Mouse (Mus musculus): ENCODE results near the gene Rps19bp1. TPM values are rescaled to one million over a fixed set of nuclear protein-coding genes. Genes with fewer than 3 reads are reported as not detected.

The Rps19bp1 gene
- polyA plus RNA-seq (2012; rRNA removed): 25.8 and 29.9 TPM in 2 replicates

DNA sequence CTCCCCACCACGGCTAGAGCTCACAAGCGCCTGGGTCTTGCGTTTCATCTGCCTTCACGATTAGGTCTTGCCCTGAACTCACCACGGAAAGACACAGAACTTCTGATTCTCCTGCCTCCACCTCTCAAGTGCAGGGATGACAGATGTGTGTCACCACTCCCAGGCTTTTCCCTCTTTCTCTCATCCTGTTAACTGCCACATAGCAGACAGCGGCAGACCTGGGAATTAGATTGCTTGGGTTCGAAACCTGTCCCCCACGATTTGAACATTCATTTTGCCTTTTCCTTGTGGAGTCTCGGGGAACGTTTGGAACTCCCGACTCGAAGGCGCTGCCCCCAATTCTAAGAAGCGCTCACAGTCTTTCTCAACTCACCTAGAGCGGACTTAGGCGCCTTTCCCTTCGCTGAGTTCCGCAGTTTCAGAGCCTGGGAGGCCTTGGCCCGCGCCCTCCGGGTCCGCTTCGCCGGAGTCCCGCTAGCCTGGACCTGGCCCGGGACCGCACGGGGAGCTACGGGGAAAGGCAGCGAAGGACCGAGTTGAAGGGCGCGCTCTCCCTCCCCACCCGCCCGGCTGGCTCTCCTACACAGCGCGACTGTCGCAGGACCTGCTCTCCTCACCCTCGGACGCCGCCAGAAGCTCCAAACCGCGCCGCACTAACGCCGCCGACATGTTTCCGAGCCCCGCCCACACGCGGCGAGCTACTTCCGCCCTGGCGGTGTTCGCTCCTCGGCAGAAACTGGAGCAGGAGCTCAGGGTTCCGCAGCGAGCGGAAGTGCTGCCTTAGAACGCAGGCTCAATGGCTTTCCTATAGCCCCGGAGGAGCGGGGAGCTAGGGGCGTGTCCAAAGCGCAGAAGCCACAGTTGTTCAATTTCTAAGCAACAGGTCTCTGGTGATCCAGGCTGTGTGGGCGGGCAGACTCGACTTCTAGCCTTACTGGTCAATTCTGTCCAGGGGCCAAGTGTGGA lies at the start of gene Rps19bp1:
Gene Rps19bp1, minus strand, starts transcription at position 706 of the 966 bp plus-strand sequence.
- Histone ChIP-seq H3K27ac (ENCODE audit: insufficient read depth, low read depth, low read length) (peak within 1 kb of the TSS; percentile 75), H3K4me3 (ENCODE audit: insufficient read depth, low read depth, low read length) (peak within 1 kb of the TSS; percentile 85), H3K27me3 (replicated peaks; ENCODE audit: control insufficient read depth, insufficient read depth, low read length) (no peaks in the 10 kb centered on the region), H3K4me1 (ENCODE audit: control insufficient read depth, insufficient read depth, low read length) (peaks cover 11% of the 10 kb centered on the region; the same call in 1 of the 2 replicates), H3K36me3 (ENCODE audit: control insufficient read depth, insufficient read depth, low read length) (no peaks in the 10 kb centered on the region)
- TF ChIP-seq CTCF (conservative IDR thresholded peaks at IDR 0.05; ENCODE audit: insufficient read depth, insufficient read length, low read depth, low read length) (no peak), POLR2A (IDR thresholded peaks at IDR 0.05; ENCODE audit: low read depth, low read length) (peak; percentile 32)
- DNase-seq: peak; percentile 93
- WGBS: under 1% methylated on average over 66 of the region's 66 CpGs

DNA sequence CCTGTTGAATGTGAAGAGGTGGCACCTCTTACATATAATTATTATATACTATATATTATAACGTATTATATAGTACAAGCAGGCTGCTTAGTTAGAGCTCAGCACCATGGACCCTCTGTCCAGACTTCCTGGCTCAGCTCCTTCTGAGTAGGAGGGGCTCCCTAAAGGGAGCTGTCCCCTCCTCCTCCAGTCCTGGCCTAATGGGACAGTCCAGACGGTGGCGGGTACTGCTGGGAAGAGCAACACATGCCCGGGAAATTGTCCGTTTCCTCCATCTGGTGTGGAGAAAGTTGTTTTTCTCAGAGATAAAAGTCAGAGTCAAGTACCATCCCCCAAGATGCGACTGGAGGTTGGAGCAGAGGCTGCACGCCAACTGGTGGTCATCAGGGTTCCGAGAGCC lies 42.0 kb upstream of the Rps19bp1 start:
- no peak overlapping the region for H3K4me3 ChIP-seq (ENCODE audit: insufficient read depth, low read depth, low read length)
- no peak for DNase-seq
- WGBS: 36% methylated on average over 8 of the region's 8 CpGs

DNA sequence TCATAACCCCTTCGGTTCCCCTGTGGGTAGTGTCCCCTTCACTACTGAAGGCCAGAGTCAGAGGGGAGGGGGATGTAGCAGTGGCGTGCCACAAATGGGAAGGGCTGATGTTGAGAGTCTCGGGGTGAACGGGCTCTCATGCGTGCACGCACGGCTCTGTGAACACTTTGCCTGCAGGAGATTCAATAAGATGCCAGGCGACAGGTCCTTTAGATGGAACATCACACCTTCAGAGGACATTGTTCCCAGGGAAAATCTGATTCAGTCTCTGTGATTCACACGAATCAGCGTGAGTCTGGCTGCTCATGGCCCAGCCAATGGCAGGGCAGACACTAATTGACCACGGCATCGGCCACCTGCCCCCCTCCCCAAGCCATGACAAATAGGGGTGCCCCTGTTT lies 40.1 kb upstream of the Rps19bp1 start:
- WGBS: 64% methylated on average over 12 of the region's 12 CpGs
- Histone ChIP-seq H3K4me1 (ENCODE audit: control insufficient read depth, insufficient read depth, low read length) (no peaks in the 10 kb centered on the region), H3K36me3 (ENCODE audit: control insufficient read depth, insufficient read depth, low read length) (no peaks in the 10 kb centered on the region), H3K4me3 (ENCODE audit: insufficient read depth, low read depth, low read length) (no peak overlapping the region), H3K27me3 (replicated peaks; ENCODE audit: control insufficient read depth, insufficient read depth, low read length) (no peaks in the 10 kb centered on the region), H3K27ac (ENCODE audit: insufficient read depth, low read depth, low read length) (no peak overlapping the region)
- DNase-seq: no peak
- TF ChIP-seq POLR2A (IDR thresholded peaks at IDR 0.05; ENCODE audit: low read depth, low read length) (no peak), CTCF (conservative IDR thresholded peaks at IDR 0.05; ENCODE audit: insufficient read depth, insufficient read length, low read depth, low read length) (no peak)

More for the DNA sequence above, 42.0 kb upstream of the Rps19bp1 start:
- H3K36me3 ChIP-seq (ENCODE audit: control insufficient read depth, insufficient read depth, low read length): no peaks in the 10 kb centered on the region
- H3K4me1 ChIP-seq (ENCODE audit: control insufficient read depth, insufficient read depth, low read length): no peaks in the 10 kb centered on the region
- H3K27me3 ChIP-seq (replicated peaks; ENCODE audit: control insufficient read depth, insufficient read depth, low read length): no peaks in the 10 kb centered on the region
- TF ChIP-seq POLR2A (IDR thresholded peaks at IDR 0.05; ENCODE audit: low read depth, low read length) (no peak), CTCF (conservative IDR thresholded peaks at IDR 0.05; ENCODE audit: insufficient read depth, insufficient read length, low read depth, low read length) (no peak)
- H3K27ac ChIP-seq (ENCODE audit: insufficient read depth, low read depth, low read length): no peak overlapping the region

DNA sequence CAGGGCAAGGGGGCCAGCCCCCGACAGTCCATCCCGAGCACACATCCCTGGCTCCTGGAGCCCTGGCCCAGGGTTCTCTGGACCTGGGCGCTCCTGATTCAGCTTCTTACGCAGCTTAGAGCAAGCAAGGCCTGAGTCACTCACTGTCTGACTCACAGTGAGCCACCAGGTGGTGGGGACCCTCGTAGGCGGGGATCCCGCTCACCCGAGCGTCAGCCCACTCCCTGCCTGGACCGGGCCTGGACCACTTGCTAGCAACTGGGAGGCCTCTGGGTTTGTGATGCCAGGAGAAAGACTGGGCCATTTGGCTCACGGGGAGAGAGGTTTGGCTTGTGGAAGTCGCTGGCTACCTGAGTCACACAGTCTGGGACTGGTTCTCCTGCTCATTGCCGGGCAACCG lies 39.7 kb upstream of the Rps19bp1 start:
- H3K36me3 ChIP-seq (ENCODE audit: control insufficient read depth, insufficient read depth, low read length): no peaks in the 10 kb centered on the region
- no peak for DNase-seq
- H3K4me1 ChIP-seq (ENCODE audit: control insufficient read depth, insufficient read depth, low read length): no peaks in the 10 kb centered on the region
- H3K27ac ChIP-seq (ENCODE audit: insufficient read depth, low read depth, low read length): no peak overlapping the region
- TF ChIP-seq CTCF (conservative IDR thresholded peaks at IDR 0.05; ENCODE audit: insufficient read depth, insufficient read length, low read depth, low read length): no peak
- no peak for TF ChIP-seq POLR2A (IDR thresholded peaks at IDR 0.05; ENCODE audit: low read depth, low read length)
- H3K27me3 ChIP-seq (replicated peaks; ENCODE audit: control insufficient read depth, insufficient read depth, low read length): no peaks in the 10 kb centered on the region
- no peak overlapping the region for H3K4me3 ChIP-seq (ENCODE audit: insufficient read depth, low read depth, low read length)
- 53% methylated on average over 14 of the region's 14 CpGs for WGBS

DNA sequence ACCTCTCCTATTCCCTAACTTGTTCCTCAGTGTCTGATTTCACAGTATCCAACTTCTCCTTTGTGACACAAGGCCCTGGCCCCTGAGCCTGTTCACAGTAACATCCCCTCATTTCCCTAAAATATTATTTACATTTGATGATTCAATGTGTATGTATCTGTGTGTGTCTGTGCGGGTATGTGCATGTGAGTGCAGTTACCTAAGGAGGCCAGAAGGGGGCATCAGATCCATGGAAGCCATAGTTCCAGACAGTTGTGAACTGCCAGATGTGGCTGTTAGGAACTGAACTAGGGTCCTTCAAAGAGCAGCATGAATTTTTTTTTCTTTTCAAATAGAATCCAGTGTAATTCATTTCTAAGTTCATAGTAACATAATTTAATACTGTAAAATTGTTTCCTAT lies 33.0 kb upstream of the Rps19bp1 start:
- no peak overlapping the region for H3K27ac ChIP-seq (ENCODE audit: insufficient read depth, low read depth, low read length)
- H3K27me3 ChIP-seq (replicated peaks; ENCODE audit: control insufficient read depth, insufficient read depth, low read length): no peaks in the 10 kb centered on the region
- no peaks in the 10 kb centered on the region for H3K4me1 ChIP-seq (ENCODE audit: control insufficient read depth, insufficient read depth, low read length)
- DNase-seq: no peak
- H3K36me3 ChIP-seq (ENCODE audit: control insufficient read depth, insufficient read depth, low read length): no peaks in the 10 kb centered on the region
- 100% methylated on average over 1 of the region's 1 CpGs for WGBS
- H3K4me3 ChIP-seq (ENCODE audit: insufficient read depth, low read depth, low read length): no peak overlapping the region
- 0 out of 2 replicates have a peak, but pooled peaks have one; percentile 6 for TF ChIP-seq CTCF (conservative IDR thresholded peaks at IDR 0.05; ENCODE audit: insufficient read depth, insufficient read length, low read depth, low read length)
- TF ChIP-seq POLR2A (IDR thresholded peaks at IDR 0.05; ENCODE audit: low read depth, low read length): no peak

DNA sequence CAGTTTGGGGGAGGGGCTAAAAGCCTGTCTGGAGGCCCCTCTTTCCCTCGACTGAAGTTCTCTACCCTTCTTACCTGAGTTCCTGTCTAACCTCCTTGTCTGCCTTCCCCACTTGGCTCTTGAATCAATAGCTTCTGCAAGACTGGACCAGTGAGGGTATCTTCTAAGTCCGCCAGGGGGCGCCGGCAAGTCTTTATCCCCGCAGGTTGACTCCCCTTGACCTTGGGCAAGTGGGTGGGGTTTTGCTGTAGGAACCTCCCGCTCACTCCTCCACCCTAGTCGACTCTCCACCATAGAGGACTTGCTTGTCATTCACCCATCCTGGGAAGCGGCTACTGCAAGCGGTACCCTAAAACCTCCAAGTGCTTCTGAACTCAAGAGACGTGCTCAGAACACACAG lies 25.3 kb upstream of the Rps19bp1 start:
- 0 out of 2 replicates have a peak, but pooled peaks cover 3% of the 10 kb centered on the region for H3K27me3 ChIP-seq (replicated peaks; ENCODE audit: control insufficient read depth, insufficient read depth, low read length)
- 15% methylated on average over 10 of the region's 10 CpGs for WGBS
- no peak overlapping the region for H3K27ac ChIP-seq (ENCODE audit: insufficient read depth, low read depth, low read length)
- H3K4me1 ChIP-seq (ENCODE audit: control insufficient read depth, insufficient read depth, low read length): no peaks in the 10 kb centered on the region
- H3K4me3 ChIP-seq (ENCODE audit: insufficient read depth, low read depth, low read length): no peak overlapping the region
- peak; percentile 73 for DNase-seq
- TF ChIP-seq CTCF (conservative IDR thresholded peaks at IDR 0.05; ENCODE audit: insufficient read depth, insufficient read length, low read depth, low read length) (peak; percentile 57), POLR2A (IDR thresholded peaks at IDR 0.05; ENCODE audit: low read depth, low read length) (no peak)
- H3K36me3 ChIP-seq (ENCODE audit: control insufficient read depth, insufficient read depth, low read length): no peaks in the 10 kb centered on the region

DNA sequence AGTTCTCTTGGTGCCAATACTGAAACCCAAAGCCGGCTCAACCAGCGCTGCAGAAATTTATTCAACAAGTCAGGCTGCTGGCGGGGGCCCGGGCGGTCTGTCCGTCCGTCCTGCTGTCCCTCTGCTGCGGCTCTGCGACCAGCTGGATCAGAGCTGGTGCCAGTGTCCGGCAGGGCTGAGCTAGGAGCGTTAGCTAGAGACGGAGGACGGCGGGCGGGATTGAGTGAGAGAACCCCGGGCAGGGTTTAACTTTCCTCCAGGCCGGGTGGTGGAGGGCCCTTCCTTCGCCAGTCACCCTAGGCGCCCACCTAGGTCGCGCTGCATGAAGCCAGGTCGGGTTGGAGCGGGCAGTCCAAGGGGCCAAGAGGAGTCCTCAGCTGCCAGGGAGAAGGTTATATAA lies 23.9 kb upstream of the Rps19bp1 start:
- no peaks in the 10 kb centered on the region for H3K4me1 ChIP-seq (ENCODE audit: control insufficient read depth, insufficient read depth, low read length)
- no peak overlapping the region for H3K4me3 ChIP-seq (ENCODE audit: insufficient read depth, low read depth, low read length)
- H3K36me3 ChIP-seq (ENCODE audit: control insufficient read depth, insufficient read depth, low read length): no peaks in the 10 kb centered on the region
- no peak overlapping the region for H3K27ac ChIP-seq (ENCODE audit: insufficient read depth, low read depth, low read length)
- H3K27me3 ChIP-seq (replicated peaks; ENCODE audit: control insufficient read depth, insufficient read depth, low read length): 0 out of 2 replicates have a peak, but pooled peaks cover 3% of the 10 kb centered on the region
- 6% methylated on average over 23 of the region's 23 CpGs for WGBS
- TF ChIP-seq POLR2A (IDR thresholded peaks at IDR 0.05; ENCODE audit: low read depth, low read length) (no peak), CTCF (conservative IDR thresholded peaks at IDR 0.05; ENCODE audit: insufficient read depth, insufficient read length, low read depth, low read length) (no peak)
- no peak for DNase-seq
